Mouse (Mus musculus): ENCODE results near the gene Stmn3.

Stmn3 gene

DNA sequence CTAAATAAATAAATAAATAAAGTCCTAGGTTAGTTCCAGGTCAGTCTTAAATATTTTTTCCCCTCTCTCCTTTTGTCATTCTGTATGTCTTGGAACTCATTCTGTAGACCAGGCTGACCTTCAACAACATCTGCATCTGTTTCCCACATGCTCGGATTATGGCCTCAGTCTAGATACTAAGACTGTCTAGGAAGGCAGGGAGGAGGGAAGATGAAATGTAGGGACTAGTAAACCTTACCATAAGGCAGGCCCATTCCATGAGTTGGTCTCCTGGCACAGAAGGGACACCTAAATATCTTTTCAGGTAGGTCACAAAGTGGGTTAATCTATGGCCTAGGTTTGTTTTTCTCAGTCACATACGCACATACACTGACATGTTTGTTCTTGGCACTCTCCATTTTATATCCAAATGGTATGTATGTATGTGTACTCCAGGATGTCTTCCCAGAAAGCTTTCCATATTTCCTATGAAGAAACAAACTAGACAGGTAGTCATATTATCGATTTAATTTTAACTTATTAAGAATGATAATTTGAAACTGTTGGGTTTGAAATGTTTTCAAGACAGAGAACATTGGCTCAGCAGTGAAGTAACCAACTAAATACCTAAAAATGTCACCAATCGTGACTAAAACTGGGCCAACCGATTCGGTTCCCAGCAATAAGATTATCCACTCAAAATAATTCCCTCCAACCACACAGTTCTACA, 27.5 kb downstream of the Stmn3 start:
- no peak for DNase-seq (ENCODE audit: low spot score in 2 of 2)

DNA sequence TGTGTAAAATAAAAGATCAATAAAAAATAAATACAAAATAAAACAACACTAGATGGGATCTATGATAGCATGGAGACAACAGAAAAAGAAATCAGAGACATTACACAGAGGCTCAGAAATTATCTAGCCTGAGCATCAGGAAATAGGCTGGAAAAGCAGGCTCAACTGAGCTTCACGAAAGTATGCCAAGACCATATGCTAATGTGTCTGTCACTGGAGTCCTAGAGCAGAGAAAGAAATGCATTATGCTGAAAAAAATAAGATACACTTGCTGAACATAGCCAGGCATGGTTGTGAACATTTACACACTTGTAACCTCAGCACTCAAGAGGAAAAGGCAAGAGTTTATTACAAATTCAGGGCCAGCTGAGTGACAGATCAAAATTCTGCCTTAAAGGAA, 34.3 kb downstream of the Stmn3 start:
- DNase-seq (ENCODE audit: low spot score in 2 of 2), result no peak

DNA sequence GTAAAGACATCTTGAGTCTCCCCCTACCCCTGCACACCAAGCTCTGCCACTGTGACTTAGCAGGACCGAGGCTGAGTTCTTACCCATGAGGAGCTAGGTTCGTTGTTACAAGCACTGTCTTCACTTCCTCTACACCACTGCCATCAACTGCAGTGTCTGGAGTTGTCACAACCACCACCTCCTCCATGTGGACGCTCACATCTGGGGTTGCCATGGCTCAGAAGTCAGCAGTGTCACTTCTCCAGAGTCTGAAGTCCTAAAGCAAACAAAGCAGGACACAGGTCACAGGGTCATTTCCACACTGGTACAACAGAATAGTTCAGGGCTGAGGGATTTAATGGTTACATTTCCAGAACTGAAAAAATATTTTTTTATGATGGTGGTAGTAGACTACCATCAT, 36.4 kb downstream of the Stmn3 start:
- DNase-seq (ENCODE audit: low spot score in 2 of 2), result no peak

DNA sequence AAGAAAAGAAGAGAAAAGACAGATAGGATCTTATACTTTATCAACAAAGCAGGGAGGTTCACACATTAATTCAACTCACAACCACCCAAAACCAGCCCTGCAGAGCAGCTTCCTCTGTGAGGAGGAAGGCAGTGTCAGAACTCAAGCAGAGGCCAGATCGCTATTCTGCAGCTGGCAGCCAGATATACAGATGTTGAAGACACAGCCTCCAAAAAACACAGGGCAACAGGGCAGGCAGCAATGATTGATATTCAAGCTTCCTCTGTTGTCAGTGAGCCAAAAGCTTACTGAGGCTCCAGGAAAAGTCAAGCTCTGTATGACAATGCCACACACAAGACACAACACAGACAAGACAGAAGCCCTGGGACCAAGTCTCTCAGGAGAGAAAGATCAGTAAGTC, 37.5 kb downstream of the Stmn3 start:
- no peak for DNase-seq (ENCODE audit: low spot score in 2 of 2)

DNA sequence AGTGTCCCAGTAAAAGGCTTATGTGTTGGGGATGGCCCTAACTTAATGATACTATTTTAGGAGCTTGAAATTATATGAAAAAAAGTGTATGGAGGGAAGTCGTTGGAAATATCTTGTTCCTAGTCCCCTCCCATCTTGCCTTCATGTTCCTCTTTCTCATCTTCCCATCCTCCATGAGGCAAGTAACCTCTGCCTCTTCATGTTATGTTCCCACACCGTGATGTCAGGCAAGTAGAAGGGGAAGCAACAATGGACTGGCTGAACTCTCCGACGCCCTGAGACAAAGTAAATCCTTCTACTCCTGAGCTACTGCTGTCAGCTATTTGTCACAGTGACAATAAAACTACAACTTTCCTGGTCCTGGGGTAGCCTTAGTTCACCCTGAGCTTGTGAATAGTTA, 39.7 kb downstream of the Stmn3 start:
- no peak for DNase-seq (ENCODE audit: low spot score in 2 of 2)

DNA sequence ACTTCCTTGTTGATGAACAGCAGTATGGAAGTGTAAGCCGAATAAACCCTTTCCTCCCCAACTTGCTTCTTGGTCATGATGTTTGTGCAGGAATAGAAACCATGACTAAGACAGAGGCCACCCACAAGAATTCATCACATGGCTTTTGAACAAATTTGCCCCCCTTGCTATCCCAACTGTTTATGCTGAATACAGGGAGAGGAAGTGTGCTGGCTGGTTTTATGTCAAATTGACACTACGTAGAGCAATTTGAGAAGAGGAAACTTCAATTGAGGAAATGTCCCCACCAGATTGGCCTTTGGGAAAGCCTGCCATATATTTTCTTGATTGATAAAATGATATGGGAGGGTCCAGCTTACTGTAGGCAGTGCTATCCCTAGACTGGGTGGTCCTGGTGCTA, 40.5 kb downstream of the Stmn3 start:
- no peak for DNase-seq (ENCODE audit: low spot score in 2 of 2)

DNA sequence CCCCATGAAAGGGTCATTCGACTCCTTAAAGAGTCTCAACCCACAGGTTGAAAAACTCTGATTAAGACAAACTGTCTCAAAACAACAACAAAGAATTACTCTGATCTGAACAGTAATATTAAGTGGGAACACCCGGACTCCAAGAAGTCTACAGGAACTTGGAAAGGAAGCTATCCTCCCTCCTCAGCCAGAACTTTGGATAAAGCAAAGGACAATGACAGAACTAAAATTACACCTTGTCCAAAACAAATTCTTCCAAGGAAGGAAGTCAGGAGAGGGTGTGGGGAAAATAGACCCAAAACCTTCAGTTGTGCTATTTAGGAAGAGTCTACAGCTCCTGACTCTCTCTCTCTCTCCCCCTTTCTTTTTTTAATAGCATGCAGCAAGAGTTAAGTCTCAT, 42.2 kb downstream of the Stmn3 start:
- DNase-seq (ENCODE audit: low spot score in 2 of 2), result no peak

DNA sequence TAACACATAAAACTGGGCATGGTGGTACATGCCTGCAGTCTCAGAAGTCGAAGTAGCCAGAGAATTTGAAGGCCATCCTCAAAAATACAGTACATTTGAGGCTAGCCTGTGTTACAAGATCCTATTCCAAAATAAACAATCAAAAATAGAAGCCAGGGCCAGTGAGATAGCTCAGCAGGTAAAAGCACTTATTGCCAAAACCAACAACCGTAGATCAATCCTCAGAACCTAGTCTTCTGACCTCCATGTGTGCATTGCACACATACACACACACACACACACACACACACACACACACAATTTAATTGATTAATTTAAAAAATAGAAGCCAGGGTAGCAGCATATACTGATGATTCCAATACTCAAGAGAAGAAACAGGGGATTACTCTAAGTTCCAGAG, 47.5 kb downstream of the Stmn3 start:
- no peak for DNase-seq (ENCODE audit: low spot score in 2 of 2)

Measured in urinary bladder, adult 18-20 months (tissue).